Mouse (Mus musculus) c-Kit-positive CD71-negative TER-119-negative erythroid progenitor cells, embryonic 14.5 days (primary cell): ENCODE data around the gene Clk2.

Source experiments
- DNase-seq: peaks from one replicate; pipeline ENCODE4 v3.0.0-alpha.2; 2013; ENCODE audit warnings: low read depth

The Clk2 gene

DNA sequence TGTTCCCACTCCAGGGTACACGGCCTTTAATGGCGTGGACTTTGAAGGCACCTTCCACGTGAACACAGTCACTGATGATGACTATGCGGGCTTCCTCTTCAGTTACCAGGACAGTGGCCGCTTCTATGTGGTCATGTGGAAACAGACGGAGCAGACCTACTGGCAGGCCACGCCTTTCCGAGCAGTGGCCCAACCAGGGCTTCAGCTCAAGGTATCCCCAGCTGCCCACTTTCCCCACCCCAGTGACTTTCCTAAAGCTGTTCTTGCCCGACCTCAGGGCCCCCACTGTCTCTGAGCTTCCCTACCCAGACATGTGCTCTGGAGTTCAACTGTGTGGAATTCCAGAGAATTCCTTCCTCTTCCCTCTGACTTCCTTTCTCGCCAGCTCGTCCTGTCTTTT is 60.2 kb downstream of the Clk2 start:
- no peak for DNase-seq

- DNase-seq: no peak
These were observed 60.8 kb downstream of the Clk2 start for GRCm38 (mm10) chr3:89225321-89225815.

DNA sequence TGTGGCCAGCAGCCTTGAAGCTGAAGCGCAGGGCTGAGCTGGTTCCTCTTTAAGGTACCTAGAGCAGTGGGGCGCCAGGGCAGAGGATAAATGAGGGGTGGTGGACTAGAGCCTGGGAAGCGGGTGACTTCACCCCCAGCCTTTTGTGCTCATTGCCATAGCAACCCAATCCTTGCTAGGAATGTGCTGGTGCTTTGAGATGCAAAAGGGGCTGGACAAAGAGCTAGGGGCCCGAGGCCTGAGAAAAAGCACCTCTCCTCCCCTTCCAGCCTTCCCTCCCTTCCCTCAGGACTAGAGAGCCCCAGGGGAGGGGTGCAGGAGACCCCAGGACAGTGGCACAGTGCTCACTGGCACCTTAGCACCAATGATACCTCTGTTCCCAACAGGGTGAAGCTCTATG is 61.3 kb downstream of the Clk2 start:
- DNase-seq: no peak

GRCm38 (mm10) chr3:89226361-89226760 is 61.8 kb downstream of the Clk2 start:
- no peak for DNase-seq
